Mouse (Mus musculus) heart, adult 2 months (tissue): ENCODE data around the gene Nceh1.

Experiments
- CTCF ChIP-seq: fragments of 200-600 bp; IDR thresholded peaks from 2 replicates; pipeline ENCODE4 v1.8.1; 2022; ENCODE audit warnings: antibody characterized with exemption, mild to moderate bottlenecking, moderate library complexity
- EP300 ChIP-seq: fragments of 200-500 bp; IDR thresholded peaks from 2 replicates; pipeline ENCODE4 v1.6.1; 2011; ENCODE audit warnings: low read depth, low read length, control low read depth; ENCODE audit not compliant: insufficient read depth
- POLR2A ChIP-seq: fragments of 200-500 bp; IDR thresholded peaks from 2 replicates; pipeline ENCODE4 v1.6.1; 2011; ENCODE audit warnings: mild to moderate bottlenecking, low read depth, low read length, control low read depth; ENCODE audit not compliant: insufficient read depth

DNA sequence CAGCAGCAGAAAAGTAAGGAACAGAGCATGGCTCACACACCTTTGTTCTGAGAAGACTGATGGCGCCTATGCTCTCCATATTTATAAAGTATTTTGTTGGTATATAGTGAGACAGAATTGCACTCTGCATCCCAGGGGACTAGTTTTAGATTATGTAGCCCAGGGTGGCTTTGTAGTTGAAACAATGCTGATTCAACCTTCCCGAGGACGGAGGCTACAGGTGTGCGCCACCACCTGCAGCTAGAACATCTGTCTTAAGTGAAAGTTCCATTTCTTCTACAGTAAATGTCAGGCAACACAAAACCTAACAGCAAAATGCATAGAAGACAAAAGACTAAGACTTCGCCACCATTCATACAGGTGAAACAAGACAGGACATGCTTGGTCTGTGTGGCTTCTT, 107.5 kb downstream of the Nceh1 start:
- no peak for TF ChIP-seq CTCF
- TF ChIP-seq EP300 = no peak
- TF ChIP-seq POLR2A = no peak
